Mouse (Mus musculus): ENCODE data around the gene Phactr4.

Gene Phactr4

DNA sequence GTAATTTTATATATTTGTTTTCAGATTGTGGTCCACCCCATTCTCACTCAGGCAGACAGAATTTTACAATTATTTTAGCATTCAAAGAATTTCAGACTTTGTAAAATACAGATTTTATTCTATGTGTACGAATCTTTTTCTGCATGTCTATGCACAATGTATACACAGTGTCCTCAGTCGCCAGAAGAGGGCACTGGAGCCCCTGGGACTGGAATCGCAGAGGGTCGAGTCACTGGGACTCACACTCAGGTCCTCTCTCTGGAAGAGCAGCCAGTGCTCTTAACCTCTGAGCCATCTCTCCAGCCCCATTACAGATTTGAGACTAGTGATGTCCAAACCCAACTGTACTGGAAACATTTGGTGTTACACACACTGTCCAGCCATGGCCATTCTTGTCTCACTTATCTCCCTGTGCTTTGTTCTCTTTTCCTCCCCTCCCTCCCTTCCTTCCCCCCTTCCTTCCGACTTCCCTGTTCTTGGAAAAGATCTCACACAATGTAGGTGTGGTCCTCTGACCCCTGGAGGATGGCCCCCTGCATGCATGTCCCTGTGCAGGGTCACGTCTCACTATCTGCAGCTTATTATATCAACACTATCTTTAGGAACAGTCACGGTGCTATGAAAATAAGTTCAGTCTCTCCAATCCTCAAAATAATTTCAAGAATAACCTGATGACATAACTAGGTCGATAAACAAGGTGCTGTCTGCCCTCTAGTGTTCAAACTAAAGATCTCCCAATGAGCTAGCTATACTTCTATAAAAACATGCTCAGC, 10.8 kb downstream of the Phactr4 start:
- peak; percentile 70 for DNase-seq (ENCODE audit: low read depth, low spot score)

DNA sequence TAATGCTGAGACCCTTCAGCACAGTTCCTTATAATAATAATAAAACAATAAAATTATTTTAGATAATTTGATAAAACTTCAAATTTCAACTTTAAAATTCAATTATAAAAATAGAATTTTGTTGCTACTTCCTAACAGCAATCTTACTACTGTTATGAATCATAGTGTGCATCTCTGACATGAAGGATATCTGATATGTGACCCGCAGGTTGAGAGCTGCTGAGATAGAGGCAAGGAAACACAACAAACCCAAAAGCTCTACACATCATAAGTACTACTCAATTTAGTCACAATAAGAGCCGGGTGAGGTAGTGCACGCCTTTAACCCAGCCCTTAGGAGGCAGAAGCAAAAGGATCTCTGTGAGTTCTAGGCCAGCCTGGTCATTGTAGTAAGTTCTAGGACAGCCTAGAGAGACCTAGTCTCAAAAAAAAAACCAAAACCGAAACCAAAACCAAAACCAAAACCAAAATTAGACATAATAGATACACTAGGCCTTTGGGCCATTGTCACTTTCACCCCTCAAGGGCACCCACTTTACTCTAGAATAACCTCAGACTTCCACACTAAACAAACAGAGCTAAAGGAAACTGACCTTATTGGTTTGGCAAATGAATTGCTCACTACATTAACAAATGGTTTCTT, 12.6 kb downstream of the Phactr4 start:
- DNase-seq (ENCODE audit: low read depth, low spot score), result peak; percentile 46

DNA sequence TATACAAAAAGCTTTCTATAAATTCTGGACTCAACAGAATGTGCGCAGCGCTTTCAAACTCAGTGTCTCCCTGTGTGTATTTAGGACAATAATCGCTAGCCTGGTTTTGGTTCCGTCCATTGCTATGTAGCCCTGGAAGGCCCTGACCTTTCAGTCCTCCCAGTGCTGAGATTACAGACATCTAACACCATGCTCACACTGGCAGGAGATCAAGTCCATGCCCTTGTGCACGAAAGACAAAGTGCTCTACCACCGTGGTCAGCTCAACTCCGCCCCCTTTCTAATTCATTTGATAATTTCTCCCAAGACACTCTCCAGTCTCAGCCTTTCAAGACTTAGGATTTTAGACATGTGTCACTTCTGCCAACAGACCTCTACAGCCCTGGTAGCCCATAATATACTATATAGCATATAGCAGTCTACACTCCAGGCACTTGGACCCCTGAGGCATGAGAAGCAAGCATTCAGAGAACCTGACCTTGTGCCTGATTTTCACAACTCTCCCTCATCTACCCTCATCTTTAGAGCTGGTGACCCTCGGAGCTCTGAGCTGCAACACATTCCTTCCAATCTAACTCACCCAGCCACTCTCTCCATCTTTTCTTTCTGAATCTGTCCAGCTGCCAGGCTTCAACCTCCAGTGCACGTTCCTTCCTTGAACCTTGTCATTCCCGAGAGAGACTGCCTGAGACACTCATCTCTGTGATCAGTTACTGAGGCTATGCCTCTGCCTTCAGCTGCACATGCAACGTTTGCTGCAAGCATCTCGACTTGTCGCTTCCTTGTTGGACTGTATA, 15.7 kb downstream of the Phactr4 start:
- DNase-seq (ENCODE audit: low read depth, low spot score), result no peak

DNA sequence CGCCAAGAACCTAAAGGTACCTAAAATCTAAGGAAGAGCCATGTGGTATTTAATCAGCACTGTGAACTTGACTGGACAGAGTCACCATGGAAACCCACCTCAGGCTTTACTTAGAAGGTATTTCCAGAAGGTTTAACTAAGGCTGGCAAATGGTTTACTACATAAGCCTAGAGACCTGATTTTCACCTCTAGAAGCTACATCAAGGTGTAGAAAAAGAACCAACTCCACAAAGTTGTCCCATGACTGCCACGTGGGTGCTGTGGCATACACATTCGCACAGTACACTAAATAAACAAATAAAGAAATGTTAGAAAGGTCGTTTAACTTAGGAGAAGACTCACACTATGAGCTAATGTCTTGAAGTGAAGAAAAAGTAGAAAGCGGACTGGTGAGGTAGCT, 17.7 kb downstream of the Phactr4 start:
- DNase-seq (ENCODE audit: low read depth, low spot score), result no peak

DNA sequence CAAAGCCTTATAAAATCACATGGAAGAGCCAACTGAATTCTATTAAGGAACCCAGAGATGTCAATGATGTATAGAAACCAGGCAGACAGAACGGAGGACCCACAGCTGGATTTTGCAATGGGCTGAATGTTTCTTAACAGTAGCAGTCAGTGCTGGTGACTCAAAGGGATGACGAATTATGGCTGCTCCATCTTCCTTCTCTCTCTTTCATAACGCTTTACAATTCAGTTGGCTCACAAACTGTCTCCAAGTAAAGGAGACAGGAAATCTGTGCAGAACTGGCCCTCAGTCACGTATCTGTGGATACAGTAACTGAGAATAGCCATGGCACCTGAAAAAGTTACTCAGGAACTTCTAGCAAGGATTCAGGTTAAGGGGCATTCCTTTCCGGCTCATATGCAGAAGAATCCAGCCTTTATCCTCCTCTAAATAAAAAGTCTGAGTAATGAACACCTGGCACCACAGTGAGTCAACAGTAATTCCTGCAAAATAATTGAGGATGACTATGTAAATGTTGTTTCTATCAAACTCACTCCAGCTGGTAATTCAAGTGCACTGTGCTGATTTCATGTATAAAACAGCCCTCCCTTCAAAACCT, 19.1 kb downstream of the Phactr4 start:
- DNase-seq (ENCODE audit: low read depth, low spot score), result no peak

DNA sequence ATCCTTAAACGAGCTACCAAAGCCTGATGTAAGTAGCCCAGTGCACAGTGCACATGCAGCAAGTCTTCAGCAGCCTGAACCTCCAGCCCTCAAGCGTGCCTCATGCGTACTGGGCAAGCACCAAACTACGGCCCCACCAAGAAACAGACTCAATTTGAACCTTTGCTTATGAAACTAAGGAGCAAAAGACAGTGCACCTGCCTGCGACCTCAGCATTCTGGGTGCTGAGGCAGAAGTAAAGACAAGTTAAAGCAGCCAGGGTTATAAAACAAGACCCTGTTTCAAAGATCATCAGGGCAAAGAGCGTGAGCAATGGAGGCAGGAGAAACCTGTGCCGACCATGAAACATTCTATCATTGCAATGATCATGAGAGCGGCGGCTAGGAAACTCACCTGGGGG, 21.3 kb downstream of the Phactr4 start:
- no peak for DNase-seq (ENCODE audit: low read depth, low spot score)

DNA sequence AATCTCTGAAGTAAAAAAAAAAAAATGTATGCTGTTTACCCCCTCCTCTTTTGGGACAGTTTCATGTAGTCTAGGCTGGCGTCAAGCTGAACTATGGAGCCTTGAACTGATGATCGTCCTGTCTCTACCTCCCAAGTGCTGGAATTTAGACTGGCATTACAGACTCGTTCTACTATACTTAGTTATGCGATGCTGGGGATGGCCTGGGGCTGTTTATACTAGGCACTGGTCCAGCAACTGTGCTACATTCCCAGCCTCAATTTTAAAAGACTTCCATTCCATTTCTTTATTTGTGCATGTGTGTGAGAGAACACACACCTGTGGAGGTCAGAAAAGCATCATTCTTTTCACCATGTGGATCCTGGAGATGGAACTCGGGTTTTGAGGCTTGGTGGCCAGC, 23.4 kb downstream of the Phactr4 start:
- DNase-seq (ENCODE audit: low read depth, low spot score), result no peak

DNA sequence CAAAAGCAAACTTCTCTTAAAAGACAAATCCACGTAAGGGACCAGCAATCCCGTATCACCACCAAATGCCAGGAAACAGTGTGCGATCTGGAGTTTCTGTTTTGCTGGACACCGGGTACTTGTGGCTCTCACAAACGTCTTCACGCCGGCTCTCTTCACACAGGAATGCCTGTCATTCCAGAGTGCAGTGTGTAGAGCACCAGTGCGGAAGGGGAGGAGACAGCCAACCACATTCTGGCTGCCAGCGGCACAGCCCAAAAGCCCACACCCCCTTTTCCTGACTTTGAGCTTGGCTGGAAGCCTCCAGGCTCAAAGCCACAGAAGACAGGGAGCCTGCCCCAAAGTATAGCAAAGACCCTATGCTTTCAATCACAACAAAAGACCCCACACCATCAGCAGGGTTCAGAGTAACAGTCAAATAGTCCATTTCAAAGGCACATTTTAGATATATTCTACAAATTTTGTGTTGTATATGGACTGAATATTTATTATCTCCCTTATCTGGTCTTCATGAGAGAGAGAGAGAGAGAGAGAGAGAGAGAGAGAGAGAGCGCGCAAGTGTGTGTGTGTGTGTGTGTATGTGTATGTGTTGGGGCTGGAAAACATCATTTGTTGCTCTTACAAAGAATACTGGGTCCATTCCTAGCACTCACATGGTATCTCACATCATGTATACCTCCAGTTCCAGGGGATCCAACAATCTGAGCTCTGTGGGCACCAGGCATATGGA, 24.1 kb downstream of the Phactr4 start:
- no peak for DNase-seq (ENCODE audit: low read depth, low spot score)

DNA sequence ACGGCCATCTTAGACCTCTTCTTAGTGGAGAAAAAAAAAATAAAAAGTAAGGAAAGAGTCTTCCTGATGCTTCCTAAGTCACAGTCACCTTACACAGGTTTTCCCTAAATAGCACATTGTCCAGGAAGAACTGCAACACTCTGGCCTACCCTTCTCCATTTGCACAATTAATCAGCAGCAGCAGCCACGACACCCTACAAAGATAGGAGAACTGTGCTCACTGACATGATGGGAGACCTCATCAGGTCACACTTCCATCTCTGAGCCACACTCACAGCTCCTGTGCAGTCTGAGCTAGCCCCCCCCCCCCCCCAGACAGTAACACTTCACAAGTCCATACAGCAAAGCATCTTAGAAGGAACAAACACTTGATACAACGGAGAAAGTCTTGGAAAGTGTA, 25.2 kb downstream of the Phactr4 start:
- no peak for DNase-seq (ENCODE audit: low read depth, low spot score)

DNA sequence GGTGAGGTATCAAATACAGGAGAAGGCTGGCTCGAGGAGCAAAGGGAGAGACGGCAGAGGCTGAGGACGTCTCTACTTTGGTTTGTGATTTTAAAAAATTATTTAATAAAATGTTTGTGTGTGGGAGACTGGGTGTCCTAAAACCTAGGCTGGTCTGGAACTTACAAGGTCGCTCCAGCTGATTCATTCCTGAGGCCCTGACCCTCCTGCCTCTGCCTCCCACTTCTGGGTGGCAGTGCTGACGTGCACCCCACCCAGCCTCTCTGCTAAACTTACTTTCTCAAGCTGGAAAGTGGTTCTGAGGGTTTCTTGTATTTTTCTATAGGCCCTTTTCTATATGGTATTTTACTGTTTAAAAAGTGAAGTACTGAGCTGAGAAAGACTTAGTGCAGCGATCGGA, 26.0 kb downstream of the Phactr4 start:
- no peak for DNase-seq (ENCODE audit: low read depth, low spot score)

DNA sequence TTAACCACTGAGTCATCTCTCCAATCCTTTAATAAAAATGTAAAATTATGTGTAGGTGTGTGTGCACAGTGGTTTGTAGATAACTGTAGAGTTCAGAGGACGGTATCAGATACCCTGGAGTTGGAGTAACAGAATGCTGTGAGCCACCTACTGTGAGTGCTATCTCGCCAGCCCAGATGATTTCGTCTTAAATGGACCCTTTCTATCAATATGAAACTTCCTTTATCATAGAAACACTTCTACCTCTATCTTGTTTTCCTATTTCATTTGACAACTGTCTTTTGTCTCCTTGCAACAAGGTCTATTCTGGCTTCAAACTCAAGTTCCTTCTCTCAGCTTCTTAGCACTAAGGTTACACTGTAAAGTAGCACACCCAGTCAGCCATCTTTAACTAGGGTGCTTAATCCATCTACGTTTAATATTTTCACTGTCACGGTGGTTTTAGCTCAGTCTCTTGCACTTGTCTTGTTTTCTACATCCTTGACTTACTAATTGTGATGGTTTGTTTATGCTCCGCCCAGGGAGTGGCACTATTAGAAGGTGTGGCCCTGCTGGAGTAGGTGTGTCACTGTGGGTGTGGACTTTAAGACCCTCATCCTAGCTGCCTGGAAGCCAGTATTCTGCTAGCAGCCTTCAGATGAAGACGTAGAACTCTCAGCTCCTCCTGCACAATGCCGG, 31.1 kb downstream of the Phactr4 start:
- DNase-seq (ENCODE audit: low read depth, low spot score), result no peak

DNA sequence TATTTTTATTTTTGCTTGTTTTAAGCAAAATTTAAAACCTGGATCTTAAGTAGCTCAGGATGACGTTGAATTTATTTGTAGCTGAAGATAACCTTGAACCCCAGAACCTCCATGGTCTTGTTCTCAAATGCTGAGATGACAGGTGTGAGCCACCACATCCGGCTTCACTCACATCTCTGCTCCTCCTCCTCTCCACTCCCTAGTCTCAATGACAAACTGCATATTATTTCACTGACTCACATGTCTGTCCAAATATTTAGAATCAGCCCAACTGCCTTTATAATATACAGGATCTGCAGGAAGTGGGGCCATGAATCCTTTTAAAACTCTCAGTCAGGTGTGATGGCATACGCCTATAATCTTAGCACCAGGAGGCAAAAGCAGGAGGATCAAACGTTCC, 33.0 kb downstream of the Phactr4 start:
- no peak for DNase-seq (ENCODE audit: low read depth, low spot score)

DNA sequence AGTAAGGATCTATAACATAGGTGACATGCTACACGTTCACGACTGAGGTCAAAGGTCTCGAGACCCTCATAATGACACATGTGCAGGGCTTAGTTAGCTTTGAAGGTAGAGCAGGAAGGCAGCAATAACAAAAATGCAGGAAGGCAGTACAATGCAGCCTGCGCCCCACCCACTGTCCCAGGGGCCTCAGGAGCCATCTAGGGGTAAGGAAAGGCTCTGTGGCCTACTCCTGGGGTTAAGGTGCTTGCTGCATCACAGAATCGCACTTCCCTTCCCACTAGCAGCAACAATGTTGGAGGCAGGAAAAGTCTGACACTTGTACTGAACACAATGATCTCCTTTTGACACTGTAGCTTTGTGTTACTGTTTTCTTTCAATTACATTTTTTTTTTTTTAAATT, 34.7 kb downstream of the Phactr4 start:
- no peak for DNase-seq (ENCODE audit: low read depth, low spot score)

DNA sequence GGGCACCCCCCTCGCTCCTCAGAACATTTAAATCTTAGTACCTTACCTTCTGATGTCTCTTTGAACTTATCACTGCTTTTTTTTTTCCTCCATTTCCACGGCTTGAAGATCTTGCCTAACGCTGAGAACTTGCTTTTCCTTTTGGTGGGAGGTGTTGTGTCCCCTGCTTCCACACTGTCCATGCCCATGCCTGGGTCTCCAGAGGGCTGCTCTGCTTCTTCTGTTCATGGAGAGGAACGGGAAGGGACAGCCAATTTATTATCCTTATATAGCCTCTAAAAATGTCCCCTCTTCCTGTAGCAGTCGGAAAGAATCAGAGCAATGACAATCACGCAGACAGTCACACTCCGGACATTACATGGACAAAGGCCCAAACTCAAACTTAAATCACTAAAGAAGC, 35.4 kb downstream of the Phactr4 start:
- DNase-seq (ENCODE audit: low read depth, low spot score), result no peak

DNA sequence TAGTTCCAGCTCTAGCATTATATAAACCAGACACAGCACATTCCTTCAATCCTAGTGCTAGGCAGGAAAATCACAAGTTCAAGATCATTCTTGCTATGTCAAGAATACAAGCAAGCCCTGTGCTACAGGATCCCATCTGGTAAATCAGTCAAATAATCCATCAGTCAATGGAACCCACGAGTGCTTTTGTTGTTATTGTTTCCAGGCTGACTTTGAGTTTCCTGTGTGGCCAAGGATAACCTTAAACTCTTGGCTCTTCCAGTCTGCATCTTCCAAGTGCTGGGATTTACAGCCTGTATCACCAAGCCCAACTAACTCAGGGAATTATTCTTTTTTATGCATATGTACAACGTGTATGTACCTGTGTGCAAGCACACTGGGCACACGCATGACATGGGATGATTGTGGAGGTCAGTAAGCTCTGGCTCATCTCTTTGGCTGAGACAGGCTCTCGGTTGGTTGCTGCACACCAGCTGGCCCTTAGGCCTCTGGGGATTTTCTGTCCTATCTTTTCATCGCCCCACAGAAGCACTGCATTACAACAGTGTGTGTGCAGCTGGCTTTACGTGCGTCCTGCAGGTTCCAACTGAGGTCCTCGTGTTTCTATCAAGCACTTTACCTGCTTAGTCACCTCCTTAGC, 36.4 kb downstream of the Phactr4 start:
- DNase-seq (ENCODE audit: low read depth, low spot score), result peak; percentile 25

DNA sequence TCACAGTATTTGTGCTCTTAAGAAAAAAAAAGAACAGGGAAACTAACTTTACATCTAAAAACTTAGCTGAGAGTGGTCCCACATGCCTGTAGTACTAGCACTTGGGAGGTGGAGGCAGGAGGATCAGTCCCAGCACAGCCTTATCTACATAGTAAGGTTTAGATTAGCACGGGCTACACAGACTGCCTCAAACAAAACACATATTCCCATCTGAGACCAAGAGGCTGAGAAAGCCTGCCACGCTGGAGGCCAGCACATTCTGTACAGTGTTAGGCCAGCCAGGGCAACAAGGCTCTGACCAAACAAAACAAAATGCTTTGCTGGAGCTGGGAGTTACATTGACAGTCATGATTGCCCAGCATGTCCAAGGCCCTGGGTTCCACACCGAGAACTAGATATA, 38.8 kb downstream of the Phactr4 start:
- no peak for DNase-seq (ENCODE audit: low read depth, low spot score)

DNA sequence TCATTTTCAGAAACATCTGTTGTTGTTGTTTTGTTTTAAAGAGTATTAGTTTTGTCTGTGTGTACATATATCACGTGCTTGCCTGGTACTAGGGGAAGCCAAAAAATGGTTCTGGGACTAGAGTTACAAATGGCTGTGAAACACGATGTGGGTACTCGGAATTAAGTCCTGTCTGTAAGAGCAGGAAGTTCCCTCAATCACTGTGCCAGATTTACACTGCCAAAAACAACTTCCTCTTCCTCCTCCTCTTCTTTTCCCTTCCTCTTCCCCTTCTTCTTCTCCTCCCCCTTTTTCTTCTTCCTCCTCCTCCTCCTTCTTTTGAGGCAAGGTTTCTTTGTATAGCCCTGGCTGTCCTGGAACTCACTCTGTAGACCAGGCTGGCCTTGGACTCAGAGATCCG, 40.0 kb downstream of the Phactr4 start:
- no peak for DNase-seq (ENCODE audit: low read depth, low spot score)

DNA sequence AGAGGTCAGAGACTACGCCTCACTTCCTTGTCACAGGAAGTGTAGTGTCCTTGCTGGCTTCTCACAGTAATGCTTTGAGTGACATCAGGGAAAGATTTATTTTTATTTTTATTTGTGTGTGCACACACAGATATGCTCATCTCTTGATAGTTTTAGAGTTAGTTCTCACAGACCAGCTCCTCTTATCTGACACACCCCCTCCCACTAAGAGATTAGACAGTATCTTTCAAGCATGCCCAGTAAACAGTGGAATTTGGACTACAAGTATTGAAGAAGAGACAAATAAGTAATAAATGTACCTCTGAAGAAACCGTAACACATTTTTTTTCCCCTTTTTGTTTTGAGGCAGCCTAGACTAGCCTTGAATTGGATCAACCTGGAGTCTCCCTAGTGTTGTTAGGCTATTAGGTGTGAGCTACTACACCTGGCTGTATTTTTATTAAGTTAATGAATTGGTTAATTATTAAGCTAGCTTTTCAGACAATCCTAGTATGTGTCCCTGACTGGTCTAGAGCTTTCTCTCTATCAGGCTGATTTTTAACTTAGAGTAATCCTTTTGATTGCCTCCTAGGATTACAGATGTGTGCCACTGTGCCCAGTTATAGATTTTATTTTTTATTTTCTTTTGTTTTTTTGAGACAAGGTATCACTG, 41.2 kb downstream of the Phactr4 start:
- DNase-seq (ENCODE audit: low read depth, low spot score), result no peak

DNA sequence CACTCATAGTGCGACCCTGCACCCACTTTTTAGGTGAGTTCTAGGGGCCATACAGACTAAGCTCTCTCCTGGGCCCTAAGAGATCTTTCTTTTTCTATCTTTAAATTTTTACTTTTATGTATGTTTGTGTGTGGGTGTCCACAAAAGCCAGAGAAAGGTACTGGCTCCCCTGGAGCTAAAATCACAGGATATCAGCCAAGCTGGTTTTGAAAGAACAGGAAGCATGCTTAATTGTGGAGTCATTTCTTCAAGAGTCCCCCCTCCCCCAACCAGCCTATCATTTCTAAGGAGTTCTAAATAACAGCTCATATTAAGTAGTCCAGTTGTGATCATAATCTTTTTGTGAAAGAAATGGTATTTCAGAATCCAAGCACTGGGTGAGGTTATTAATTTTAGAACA, 48.5 kb downstream of the Phactr4 start:
- DNase-seq (ENCODE audit: low read depth, low spot score), result no peak

Data from A20 (cell line).